Mouse (Mus musculus): ENCODE measurements around the gene Wnt10b.

The Wnt10b gene

GRCm38 (mm10) chr15:98727443-98728321, 50.3 kb downstream of the Wnt10b start, which contains the start of gene Fkbp11:
Gene Fkbp11 (minus strand): TSS chr15:98728198.
- peak; percentile 89 for DNase-seq

DNA sequence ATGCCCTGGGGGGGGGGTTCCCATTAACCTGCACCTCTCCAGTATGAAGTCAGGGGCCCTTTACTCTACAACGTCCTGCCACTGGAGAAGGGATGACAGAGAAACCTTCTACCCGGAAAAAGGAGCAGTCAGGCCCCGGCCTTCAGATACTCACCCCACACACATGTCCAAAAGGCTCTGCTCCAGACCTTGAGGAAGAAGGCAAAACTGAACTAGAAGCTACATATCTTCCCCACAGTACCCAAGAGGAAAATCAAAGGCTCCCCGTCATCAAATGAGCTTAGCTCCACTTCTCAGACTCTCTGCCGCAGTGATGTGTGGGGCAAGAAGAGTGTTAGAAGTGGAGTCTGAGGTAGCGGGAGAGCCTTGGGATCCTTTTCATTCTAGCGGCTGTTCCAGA, 51.2 kb downstream of the Wnt10b start:
- DNase-seq = no peak

- no peak for DNase-seq
Observed at GRCm38 (mm10) chr15:98726079-98726478, 51.9 kb downstream of the Wnt10b start.

DNA sequence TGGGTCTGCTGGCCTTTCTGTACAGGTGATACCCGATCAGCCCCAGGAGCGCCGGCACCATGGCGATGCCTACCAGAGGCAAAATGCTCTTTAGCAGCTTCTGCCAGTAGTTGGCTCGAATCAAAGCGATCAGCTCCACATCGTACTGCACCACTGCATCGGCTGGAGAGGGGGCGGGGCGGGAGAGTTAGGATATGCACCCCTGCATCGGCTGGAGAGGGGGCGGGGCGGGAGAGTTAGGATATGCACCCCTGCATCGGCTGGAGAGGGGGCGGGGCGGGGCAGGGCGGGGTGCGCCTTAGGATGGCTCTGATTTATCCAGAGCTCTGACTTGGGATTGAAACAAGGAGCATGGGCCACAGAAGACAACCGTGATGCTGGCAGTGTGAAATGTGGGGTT, 53.5 kb downstream of the Wnt10b start:
- DNase-seq = peak; percentile 37

DNA sequence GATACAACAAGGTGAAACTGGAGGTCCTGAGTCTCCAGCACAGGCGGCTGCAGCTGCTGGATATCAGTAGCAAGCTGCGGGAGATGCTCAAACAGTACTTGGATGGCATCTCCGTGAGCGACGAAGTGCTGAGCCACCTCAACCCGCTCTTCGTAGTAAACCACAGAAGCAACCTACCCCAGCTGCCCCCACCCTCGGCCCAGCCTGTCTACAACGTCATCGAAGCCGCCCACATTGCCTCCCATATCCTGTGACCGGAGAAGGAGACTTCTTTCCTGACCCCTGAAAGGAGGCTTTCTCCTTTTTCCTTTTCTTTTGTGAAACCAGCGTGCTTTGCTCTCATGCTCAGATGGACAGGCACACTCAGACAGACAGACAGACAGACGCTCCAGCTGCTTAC, 55.1 kb downstream of the Wnt10b start:
- DNase-seq = peak; percentile 57

DNA sequence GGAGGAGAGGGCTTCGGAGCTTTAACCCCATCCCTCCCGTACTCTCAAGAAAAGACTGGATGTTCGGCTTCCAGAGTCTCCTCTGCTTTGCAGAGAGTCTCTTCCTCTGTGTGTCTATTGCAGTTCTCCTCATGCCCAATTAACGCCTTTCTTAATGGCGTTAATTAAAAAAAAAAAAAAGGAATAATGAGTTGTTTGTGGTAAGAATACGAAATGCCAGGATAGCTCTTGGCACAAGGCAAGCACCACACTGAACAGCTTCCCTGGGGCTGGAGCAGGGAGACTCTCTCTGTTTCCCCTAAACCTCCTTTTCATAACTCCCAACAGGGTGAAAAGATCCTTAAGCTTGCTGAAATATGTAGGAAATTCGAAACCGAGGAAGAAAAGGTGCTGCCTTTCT, 55.8 kb downstream of the Wnt10b start:
- DNase-seq = no peak

Measured in lung, postnatal 10 days (tissue).